Mouse (Mus musculus) gastrocnemius, adult 18-20 months (tissue): Measurements from ENCODE around the gene Lclat1. TPM values are rescaled to one million over a fixed set of nuclear protein-coding genes. Genes with fewer than 3 reads are reported as not detected.

Experiments used
- DNase-seq: peaks from one replicate; pipeline ENCODE4 v3.0.0; 2021; ENCODE audit warnings: low spot score
- total RNA-seq, 2 experiments: library from RNA; stranded (reverse); gene quantifications; 2 replicates each; pipeline ENCODE4 v1.2.3; 2021

Lclat1 gene
- total RNA-seq, 2 experiments from 2014 or later, result 16.6 to 21.4 TPM

GRCm38 (mm10) chr17:73195074-73195723 is 87.4 kb downstream of the Lclat1 start:
- no peak for DNase-seq

GRCm38 (mm10) chr17:73196139-73196538 is 88.4 kb downstream of the Lclat1 start:
- no peak for DNase-seq

- DNase-seq, result no peak
Observed at GRCm38 (mm10) chr17:73197724-73198123, 89.9 kb downstream of the Lclat1 start.

- no peak for DNase-seq
Observed at GRCm38 (mm10) chr17:73199387-73199786, 91.6 kb downstream of the Lclat1 start.

- no peak for DNase-seq
Observed at GRCm38 (mm10) chr17:73200380-73200779, 92.6 kb downstream of the Lclat1 start.

GRCm38 (mm10) chr17:73203642-73204332 is 96.0 kb downstream of the Lclat1 start:
- no peak for DNase-seq

- DNase-seq, result no peak
Observed at GRCm38 (mm10) chr17:73210960-73211531, 103.3 kb downstream of the Lclat1 start.

- DNase-seq, result no peak
Observed at GRCm38 (mm10) chr17:73212754-73213153, 105.0 kb downstream of the Lclat1 start.

GRCm38 (mm10) chr17:73213187-73213586 is 105.4 kb downstream of the Lclat1 start:
- no peak for DNase-seq

- DNase-seq, result no peak
Observed at GRCm38 (mm10) chr17:73213677-73214076, 105.9 kb downstream of the Lclat1 start.

GRCm38 (mm10) chr17:73217274-73217673 is 109.5 kb downstream of the Lclat1 start:
- no peak for DNase-seq

- no peak for DNase-seq
Observed at GRCm38 (mm10) chr17:73220746-73221145, 113.0 kb downstream of the Lclat1 start.

GRCm38 (mm10) chr17:73222077-73222476 is 114.3 kb downstream of the Lclat1 start:
- DNase-seq, result no peak

- no peak for DNase-seq
Observed at GRCm38 (mm10) chr17:73225442-73225841, 117.7 kb downstream of the Lclat1 start.

- DNase-seq, result no peak
Observed at GRCm38 (mm10) chr17:73225996-73226395, 118.2 kb downstream of the Lclat1 start.

GRCm38 (mm10) chr17:73226595-73226994 is 118.8 kb downstream of the Lclat1 start:
- no peak for DNase-seq

GRCm38 (mm10) chr17:73227361-73227760 is 119.6 kb downstream of the Lclat1 start:
- DNase-seq, result no peak

GRCm38 (mm10) chr17:73229445-73230155 is 121.8 kb downstream of the Lclat1 start:
- no peak for DNase-seq

GRCm38 (mm10) chr17:73230340-73230989 is 122.7 kb downstream of the Lclat1 start:
- no peak for DNase-seq

GRCm38 (mm10) chr17:73231337-73231736 is 123.6 kb downstream of the Lclat1 start:
- DNase-seq, result no peak

- DNase-seq, result no peak
Observed at GRCm38 (mm10) chr17:73232593-73232992, 124.8 kb downstream of the Lclat1 start.

- no peak for DNase-seq
Observed at GRCm38 (mm10) chr17:73233975-73234374, 126.2 kb downstream of the Lclat1 start.
